Mouse (Mus musculus) mouse embryonic stem cell (cell line): ENCODE measurements around the gene Gm11361.

Experiments
- in situ Hi-C, 2 experiments: fragments of 300-500 bp; cut with MboI; formaldehyde crosslinking; loops; 1 replicate in 1 of 2; 3 replicates in 1 of 2; pipeline ENCODE4 v1.14.3; 2019 to 2020; ENCODE audit warnings: low sequenced_read_pairs in 2 of 2, low pct_unique_long_range_greater_than_20kb in 1 of 2, mixed read lengths in 1 of 2; ENCODE audit not compliant: unreplicated experiment in 1 of 2

The Gm11361 gene

DNA sequence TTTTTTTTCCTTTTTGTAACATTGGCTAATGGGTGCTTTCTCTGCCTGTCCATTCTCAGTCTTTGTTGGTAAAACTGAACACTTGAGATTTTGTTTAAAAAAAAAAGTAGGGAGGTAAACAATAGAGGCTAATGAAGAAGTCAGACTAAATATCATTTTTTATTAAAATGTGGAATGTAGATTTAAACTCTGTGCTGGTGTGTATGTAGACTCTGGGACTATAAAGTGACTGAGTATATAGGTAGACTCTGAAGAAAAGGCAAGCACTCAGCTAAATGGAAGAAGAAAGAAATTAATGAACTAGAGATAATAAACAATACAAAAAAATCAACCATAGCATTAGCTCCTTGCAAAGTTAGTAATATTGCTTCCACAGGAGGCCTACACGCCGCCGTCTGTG lies at the start of gene Gm11361:
Gene Gm11361, plus strand, starts transcription at position 301 of the 400 bp plus-strand sequence.
- in situ Hi-C loops = no loop called here

DNA sequence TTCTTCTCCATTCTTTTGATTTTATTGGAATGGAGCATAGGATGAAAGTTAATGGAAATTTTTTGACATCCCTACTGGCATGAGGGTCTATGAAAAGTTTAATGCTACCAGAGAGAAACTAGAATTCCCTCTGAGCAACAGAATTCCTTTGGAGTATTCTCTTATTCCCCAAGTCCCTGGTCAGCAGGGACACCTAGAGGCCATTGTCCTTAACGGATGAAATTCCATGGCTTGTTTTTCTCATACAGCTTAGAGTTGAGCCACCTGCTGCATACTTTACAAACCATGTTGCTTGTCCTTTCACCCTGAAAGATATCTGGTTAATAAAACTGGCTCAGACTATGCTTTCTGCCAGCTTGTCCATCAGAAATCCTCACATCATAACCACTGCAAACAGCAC lies 7.1 kb downstream of the Gm11361 start:
- in situ Hi-C loops = no loop called here

DNA sequence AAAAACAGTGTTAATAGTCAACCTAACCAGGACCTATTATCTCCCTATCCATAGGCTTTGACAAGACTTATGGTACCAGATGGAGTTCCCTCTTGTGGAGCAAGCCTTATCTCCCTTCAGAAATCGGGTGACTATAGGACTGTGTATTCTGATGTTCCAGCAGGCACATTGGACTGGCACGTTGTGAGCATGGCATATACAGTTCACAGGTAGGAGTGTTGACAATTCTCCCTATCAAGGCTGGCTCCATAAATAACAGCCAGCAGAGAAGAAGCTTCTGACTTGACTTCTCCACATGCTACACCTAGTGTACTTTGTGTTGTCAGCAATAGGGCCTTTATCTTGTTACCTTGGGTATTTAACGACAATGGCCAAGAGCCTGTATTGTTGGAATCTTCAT lies 30.0 kb downstream of the Gm11361 start:
- in situ Hi-C loops = no loop called here

DNA sequence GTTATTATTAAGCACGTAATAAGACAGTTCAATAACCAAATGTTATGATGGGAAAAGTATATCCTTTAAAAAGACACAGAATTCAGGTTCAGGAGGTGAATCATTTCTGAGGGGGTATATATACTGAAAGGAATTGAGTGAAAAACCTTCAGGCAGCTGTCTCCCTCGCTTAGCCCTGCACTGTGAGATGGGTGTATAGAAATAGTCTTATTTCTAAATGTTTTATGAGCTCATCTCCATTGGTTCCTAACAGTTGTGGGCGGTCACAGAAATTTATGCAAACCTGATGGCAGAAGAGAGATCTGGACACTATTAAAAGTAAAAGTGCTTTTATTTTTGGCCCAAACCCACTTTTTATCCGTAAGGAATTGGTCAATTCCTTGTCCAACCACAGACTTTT lies 36.9 kb downstream of the Gm11361 start:
- in situ Hi-C loops = no loop called here

DNA sequence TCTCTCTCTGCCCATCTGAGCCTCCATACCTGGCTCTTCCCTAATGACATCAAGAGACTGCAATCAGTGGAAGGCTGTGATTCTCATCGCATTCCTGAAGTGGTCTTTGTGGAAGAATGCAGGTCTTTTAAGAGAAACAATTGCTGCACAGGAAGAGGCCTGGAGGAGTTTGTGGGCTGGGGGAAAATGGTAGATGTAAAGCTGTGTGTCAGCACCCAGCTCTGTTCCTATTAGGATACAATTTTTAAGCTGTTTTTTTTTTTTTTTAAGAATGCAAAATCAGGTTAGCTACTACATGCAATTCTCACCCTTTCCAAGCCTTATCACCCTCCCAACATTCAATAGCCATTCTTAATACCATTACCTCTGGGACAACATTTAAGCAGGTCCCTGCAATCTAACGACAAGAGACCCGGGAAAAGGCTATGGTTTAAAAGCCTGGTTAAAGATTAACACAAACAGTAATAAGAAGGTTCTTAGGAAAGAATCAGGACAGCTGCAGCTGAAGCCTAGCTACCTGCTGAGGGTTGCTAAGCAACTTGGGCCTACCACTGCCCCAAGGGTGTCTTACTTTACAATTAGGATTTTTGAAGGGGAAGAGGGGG lies 37.5 kb downstream of the Gm11361 start:
- in situ Hi-C loops = no loop called here

DNA sequence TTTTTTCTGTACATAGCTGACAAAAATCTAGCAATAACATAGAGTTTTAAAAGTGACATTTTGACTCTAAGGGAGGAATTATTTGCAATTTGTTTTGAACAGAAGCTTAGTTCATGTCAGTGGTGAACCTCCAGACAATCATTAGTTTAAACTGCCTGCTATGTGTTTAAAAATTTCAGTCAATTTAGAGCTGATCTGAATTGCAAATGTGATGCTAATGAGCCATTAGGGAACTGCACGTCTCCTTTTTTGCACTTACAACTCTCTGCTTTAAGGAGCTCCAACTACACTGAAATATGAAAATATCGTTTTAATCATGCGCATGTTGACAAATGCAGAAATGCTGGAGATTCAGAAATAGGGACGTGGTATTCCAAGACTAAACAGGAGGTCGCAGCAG lies 38.2 kb downstream of the Gm11361 start:
- in situ Hi-C loops = no loop called here

DNA sequence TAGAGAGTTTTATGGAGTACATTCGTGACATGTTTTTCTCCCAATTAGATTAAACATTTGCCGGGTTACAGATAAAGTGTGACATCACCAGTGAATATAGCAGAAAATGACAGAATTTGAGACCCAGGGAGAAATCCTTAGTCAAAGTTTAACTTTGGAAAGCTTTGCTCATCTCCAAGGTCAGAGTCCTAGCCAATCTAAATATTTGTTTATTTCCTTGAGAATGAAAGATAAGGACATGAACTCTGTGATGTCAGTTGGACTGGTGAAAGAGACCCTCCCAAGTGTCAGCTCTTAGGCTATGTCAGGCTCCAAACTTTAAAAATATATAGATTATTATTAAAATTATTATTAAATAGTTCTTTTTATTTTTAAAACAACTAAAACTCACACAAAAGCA lies 39.8 kb downstream of the Gm11361 start:
- in situ Hi-C loops = no loop called here

DNA sequence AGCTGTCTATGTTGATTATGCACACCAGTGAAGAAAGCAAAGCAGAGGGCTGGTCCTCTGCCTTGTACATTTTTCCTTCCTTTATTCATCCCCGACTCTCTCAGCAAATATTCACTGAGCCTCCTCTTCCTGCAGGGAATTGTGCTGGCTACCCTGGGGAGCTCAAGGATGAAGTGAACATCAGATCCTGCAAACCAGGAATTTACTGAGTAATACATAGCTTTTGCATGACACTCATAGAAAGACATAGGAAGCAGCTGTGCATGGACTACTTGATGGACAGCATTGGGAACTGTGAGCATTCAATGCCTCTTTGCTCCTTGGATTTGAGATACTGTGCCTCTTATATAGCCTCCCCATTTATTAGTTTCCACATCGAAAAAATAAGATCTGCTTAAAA lies 40.2 kb downstream of the Gm11361 start:
- in situ Hi-C loops = no loop called here
